Mouse (Mus musculus): ENCODE data around the gene Fcgr4.
"Not testable (repeated sequence)": the region's sequence is repeated elsewhere in the genome, so short reads cannot be mapped to it uniquely, and the experiment has no call there.

Gene Fcgr4

GRCm38 (mm10) chr1:171018737-171019136, at the start of gene Fcgr4:
TSS of gene Fcgr4 (plus strand) at chr1:171018920.
- DNase-seq: no peak

GRCm38 (mm10) chr1:170972494-170972893, 46.2 kb upstream of the Fcgr4 start:
- no peak for DNase-seq

GRCm38 (mm10) chr1:170972936-170973335, 45.8 kb upstream of the Fcgr4 start:
- no peak for DNase-seq

GRCm38 (mm10) chr1:170974171-170974570, 44.5 kb upstream of the Fcgr4 start:
- DNase-seq: no peak

- DNase-seq: no peak
Observed at GRCm38 (mm10) chr1:170974736-170975135, 44.0 kb upstream of the Fcgr4 start.

- not testable (repeated sequence) for DNase-seq
Observed at GRCm38 (mm10) chr1:170975350-170975749, 43.4 kb upstream of the Fcgr4 start.

GRCm38 (mm10) chr1:170975751-170976161, 43.0 kb upstream of the Fcgr4 start:
- no peak for DNase-seq

- DNase-seq: no peak
Observed at GRCm38 (mm10) chr1:170976447-170976846, 42.3 kb upstream of the Fcgr4 start, which contains the start of gene Fcgr2b. TSS of gene Fcgr2b (minus strand) at chr1:170976547.

GRCm38 (mm10) chr1:170978601-170979000, 40.1 kb upstream of the Fcgr4 start:
- no peak for DNase-seq

- DNase-seq: not testable (repeated sequence)
Observed at GRCm38 (mm10) chr1:170981679-170982078, 37.0 kb upstream of the Fcgr4 start.

GRCm38 (mm10) chr1:170982301-170982700, 36.4 kb upstream of the Fcgr4 start:
- DNase-seq: no peak

GRCm38 (mm10) chr1:170983066-170983465, 35.7 kb upstream of the Fcgr4 start:
- no peak for DNase-seq

- DNase-seq: no peak
Observed at GRCm38 (mm10) chr1:170985092-170985491, 33.6 kb upstream of the Fcgr4 start.

GRCm38 (mm10) chr1:170985861-170986260, 32.9 kb upstream of the Fcgr4 start:
- no peak for DNase-seq

GRCm38 (mm10) chr1:170989656-170990055, 29.1 kb upstream of the Fcgr4 start:
- no peak for DNase-seq

GRCm38 (mm10) chr1:170992550-170992949, 26.2 kb upstream of the Fcgr4 start:
- DNase-seq: peak; percentile 7

GRCm38 (mm10) chr1:170996034-170996433, 22.7 kb upstream of the Fcgr4 start:
- DNase-seq: no peak

GRCm38 (mm10) chr1:170996753-170997152, 22.0 kb upstream of the Fcgr4 start:
- DNase-seq: peak; percentile 54

- DNase-seq: no peak
Observed at GRCm38 (mm10) chr1:170997756-170998655, 20.7 kb upstream of the Fcgr4 start.

GRCm38 (mm10) chr1:170999811-171000210, 18.9 kb upstream of the Fcgr4 start:
- DNase-seq: no peak

GRCm38 (mm10) chr1:171005081-171005480, 13.6 kb upstream of the Fcgr4 start:
- no peak for DNase-seq

GRCm38 (mm10) chr1:171005586-171005985, 13.1 kb upstream of the Fcgr4 start:
- DNase-seq: no peak

GRCm38 (mm10) chr1:171006335-171006734, 12.4 kb upstream of the Fcgr4 start:
- DNase-seq: no peak

GRCm38 (mm10) chr1:171006905-171007304, 11.8 kb upstream of the Fcgr4 start:
- DNase-seq: no peak

GRCm38 (mm10) chr1:171011733-171012132, 7.0 kb upstream of the Fcgr4 start:
- DNase-seq: no peak

Measured in cerebellum, adult 8-10 months (tissue).